Mouse (Mus musculus) cerebellum, postnatal 4 days (tissue): ENCODE data around the gene Olfr1489.
"Not testable (repeated sequence)": the region's sequence is repeated elsewhere in the genome, so short reads cannot be mapped to it uniquely, and the experiment has no call there.

Source experiments
- DNase-seq, 2 experiments: peaks; one replicate each; pipeline ENCODE4 v3.0.0; 2022; ENCODE audit warnings: low spot score in 2 of 2, mixed read lengths in 1 of 2

The Olfr1489 gene

DNA sequence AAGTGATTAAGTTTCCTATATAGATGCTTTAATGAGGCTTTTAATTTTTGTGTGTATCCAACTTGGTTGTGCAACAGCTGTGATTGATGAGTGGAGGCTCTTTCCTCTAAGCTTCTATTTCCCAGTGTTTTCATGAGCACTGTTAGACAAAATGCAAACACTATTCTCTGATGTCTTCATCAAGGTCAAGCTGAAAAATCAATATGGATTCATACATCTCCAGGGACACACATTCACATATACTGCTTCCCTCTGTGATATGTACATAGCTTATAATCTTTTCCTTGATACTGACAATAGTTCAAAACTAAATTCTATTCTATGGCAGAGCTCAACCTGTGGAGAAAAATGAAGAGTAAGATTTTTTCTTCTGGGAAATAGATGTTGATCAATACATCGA lies at the start of gene Olfr1489:
TSS of gene Olfr1489 (plus strand) at position 301 of the 400 bp plus-strand sequence.
- DNase-seq: no peak

DNA sequence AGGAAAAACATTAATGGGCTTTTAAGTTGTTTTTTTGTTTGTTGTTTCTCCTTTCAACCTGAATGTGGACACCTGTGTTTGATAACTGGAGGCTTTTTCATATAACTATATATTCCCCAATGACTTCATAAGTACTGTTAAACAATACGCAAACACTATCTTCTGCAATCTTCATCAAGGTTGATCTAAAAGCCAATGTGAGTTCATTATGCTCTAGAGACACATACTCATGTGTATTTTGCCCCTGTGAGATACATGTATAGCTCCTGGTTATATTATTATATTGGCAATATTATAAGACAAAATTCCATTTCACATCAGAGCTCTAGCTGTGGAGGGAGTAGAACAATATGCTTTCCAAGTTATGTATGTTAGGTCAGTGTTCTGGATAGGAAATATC lies 48.2 kb upstream of the Olfr1489 start, which contains the start of gene Olfr1484:
TSS of gene Olfr1484 (plus strand) at position 301 of the 400 bp plus-strand sequence.
- DNase-seq: no peak

DNA sequence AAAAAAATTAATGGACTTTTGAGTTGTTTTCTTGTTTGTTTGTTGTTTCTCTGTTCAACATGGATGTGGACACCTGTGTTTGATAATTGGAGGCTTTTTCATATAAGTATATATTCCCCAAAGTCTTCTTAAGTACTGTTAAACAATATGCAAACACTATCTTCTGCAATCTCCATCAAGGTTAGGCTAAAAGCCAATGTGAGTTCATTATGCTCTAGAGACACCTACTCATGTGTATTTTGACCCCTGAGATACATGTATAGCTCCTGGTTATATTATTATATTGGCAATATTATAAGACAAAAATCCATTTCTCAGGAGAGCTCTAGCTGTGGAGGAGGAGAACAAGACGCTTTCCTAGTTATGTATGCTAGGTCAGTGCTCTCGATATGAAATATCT lies 14.3 kb upstream of the Olfr1489 start, which contains the start of gene Olfr1487:
TSS of gene Olfr1487 (plus strand) at position 301 of the 400 bp plus-strand sequence.
- not testable (repeated sequence) for DNase-seq

DNA sequence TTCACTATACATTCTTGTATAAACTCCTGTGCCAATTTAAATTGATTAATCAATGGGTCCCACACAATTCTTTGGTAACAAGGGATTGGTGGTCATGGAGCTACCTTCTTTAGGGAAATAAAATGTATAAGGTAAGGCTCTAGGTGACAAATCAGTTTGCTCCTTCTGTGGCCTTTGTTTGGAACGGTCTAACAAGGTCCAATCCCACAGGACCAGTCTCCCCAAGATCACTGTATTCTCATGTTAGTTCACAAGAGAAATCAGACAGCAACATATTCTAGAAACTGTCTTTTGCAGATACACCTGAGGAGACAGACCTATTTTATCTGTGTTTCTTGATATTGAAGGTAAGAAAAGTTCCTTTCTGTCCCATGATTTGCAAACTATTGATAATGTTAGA lies 19.4 kb downstream of the Olfr1489 start, which contains the start of gene Olfr1490:
TSS of gene Olfr1490 (plus strand) at position 301 of the 400 bp plus-strand sequence.
- no peak for DNase-seq
